Mouse (Mus musculus): ENCODE results near the gene 4921524J17Rik.

The 4921524J17Rik gene

GRCm38 (mm10) chr8:85379142-85379781 is 53.4 kb downstream of the 4921524J17Rik start:
- TF ChIP-seq GATA4 (IDR thresholded peaks at IDR 0.05; ENCODE audit: insufficient replicate concordance, low read length) = 0 out of 2 replicates have a peak, but pooled peaks have one; percentile 51

DNA sequence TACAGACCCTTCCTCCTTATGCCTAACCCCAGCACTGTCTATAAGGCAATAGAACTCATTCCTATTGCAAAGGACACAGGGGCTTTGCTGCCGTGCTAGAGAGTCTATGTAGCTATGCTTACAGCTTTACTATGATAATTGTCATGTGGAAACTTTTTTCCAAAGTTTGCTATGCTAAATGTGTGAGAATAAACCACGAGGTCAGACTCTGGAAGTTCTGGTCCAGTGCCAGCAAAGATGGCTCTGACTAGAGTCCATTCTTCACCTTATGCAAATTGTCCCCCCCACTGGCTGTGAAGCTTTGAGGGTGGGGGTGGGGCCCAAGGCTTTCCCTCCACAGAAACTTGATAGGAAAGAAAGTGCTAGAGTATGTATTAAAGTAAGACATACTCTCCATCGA is 56.1 kb downstream of the 4921524J17Rik start:
- no peak for TF ChIP-seq GATA4 (IDR thresholded peaks at IDR 0.05; ENCODE audit: insufficient replicate concordance, low read length)

GRCm38 (mm10) chr8:85374286-85374685 is 58.3 kb downstream of the 4921524J17Rik start:
- no peak for TF ChIP-seq GATA4 (IDR thresholded peaks at IDR 0.05; ENCODE audit: insufficient replicate concordance, low read length)

DNA sequence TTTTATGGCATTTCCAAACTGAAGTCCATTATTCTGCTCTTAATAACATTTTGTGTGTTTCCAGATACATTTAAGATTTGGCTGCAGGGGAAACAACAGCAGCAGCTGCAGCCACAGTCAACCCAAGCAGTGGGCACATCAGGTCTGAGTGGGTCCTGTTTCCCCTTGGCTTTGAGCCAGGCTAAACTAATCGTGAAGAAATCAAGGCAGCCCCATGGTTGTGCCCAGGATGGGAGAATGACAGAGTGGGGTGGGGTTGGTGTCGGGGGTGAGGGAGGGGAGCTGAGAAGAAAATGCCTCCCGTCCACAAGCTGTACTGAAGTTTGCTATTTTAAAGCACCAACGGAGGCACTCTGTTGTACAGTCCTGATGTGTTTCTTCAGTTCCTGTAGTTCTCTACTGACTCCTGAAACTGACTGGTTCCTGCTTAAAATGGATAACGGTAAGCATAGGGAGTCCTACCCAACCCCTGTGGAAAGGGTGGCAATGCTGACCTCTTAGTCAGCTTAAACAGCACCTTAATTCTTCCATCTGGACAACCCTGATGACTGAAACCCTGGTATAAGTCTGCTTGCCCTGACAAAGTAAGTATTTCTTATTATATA is 59.1 kb downstream of the 4921524J17Rik start:
- no peak for TF ChIP-seq GATA4 (IDR thresholded peaks at IDR 0.05; ENCODE audit: insufficient replicate concordance, low read length)

DNA sequence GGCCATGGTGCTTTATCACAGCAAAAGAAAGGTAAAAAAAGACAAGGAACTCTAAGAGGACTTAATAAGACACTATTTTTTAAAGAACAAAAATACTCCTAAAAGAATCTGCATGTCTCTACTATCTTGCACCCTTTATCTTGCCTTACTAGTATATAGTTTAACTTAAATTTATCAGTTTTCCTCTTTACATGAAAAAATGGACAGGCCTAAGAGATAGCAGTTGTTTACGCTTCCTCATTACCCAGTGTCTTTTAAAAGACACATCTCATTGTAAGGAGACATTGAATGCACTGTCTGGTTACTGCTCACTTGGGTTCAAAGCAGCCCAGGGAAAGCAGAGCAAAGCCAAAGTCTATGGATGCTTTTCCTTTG is 60.2 kb downstream of the 4921524J17Rik start:
- TF ChIP-seq GATA4 (IDR thresholded peaks at IDR 0.05; ENCODE audit: insufficient replicate concordance, low read length) = no peak

DNA sequence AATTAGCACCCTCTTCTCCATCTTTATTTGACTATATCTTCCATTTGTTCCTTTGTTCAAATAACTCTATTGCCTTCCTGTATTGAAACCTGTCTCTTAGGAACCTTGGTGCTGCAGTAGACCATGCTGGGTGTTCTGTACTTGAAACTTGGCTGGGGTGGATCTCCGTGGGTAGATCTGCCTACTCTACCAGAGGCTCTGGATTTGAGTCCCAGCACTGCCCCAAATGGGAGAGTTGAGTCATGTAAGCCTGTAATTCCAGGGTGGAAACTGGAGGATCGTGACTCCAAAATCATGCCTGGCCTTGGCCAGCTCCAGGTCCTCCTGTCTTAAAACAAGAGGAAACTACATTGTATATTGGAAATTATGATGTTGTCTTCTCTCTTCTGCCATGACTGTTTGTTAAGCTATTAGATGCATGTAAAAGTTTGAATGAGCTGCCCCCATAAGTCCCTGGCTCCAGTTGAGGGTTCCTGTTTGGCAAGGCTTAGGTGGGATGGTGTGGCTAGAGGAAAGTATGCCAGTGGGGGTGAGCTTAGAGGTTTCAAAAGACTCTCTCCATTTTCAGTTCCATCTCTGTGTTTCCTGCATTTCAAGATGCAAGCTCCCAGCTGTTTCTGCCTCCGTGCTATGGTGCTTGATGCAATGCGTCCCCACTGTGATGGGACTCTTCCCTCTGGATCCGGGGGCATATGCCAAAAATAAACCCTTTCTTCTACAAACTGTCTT is 60.7 kb downstream of the 4921524J17Rik start:
- TF ChIP-seq GATA4 (IDR thresholded peaks at IDR 0.05; ENCODE audit: insufficient replicate concordance, low read length) = no peak

DNA sequence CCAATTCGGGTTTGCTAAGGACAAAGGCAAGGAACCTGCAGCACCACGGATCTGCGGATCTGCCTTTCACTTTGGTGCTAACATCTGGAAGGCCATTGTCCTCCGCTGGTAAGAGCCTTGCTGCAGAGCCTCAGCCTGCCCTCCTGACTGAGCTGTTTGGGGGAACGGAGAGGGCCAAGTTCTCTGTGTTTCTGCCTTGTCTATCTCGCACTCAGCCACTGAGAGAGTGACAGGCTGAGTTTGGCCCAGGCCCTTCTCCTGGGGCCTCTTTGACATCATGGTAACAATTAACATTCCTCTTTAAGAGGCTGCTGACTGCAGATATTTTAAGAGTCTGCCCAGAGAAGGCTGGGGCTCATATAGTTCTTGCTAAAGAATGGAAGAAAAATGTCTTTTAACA is 67.5 kb downstream of the 4921524J17Rik start:
- TF ChIP-seq GATA4 (IDR thresholded peaks at IDR 0.05; ENCODE audit: insufficient replicate concordance, low read length) = no peak

- TF ChIP-seq GATA4 (IDR thresholded peaks at IDR 0.05; ENCODE audit: insufficient replicate concordance, low read length) = no peak
Observed at GRCm38 (mm10) chr8:85364628-85365027, 68.0 kb downstream of the 4921524J17Rik start.

- TF ChIP-seq GATA4 (IDR thresholded peaks at IDR 0.05; ENCODE audit: insufficient replicate concordance, low read length) = no peak
Observed at GRCm38 (mm10) chr8:85363406-85363805, 69.2 kb downstream of the 4921524J17Rik start.

- TF ChIP-seq GATA4 (IDR thresholded peaks at IDR 0.05; ENCODE audit: insufficient replicate concordance, low read length) = no peak
Observed at GRCm38 (mm10) chr8:85362211-85362610, 70.4 kb downstream of the 4921524J17Rik start.

Measured in liver, adult (tissue).